Mouse (Mus musculus) heart, postnatal 4 days (tissue): ENCODE measurements at regions not wholly inside any gene's neighbourhood (a gene's known extent, or its start where the extent isn't known, plus 50 kb on each side); places are given as distances from the start of the nearest gene placed in this dataset.

Source experiments
- DNase-seq: peaks from one replicate; pipeline ENCODE4 v3.0.0; 2021

DNA sequence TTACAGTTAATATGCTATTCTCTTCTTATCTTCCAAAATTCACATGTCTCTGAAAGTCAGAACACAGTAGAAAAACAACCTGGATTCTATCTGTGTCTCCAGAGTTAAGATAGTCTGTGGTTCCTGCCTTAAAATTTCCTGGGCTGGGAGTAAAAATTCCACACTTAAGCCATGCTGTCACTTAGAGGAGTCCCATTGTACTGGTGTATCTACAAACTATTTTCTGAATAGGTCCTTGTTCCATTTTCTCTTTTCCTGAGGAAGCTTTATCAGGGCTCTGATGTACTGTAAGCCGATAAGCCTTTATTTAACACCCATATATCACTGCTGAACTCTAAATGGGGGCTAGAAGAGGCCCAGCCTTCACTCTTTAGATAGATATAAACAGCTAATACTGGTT, 1171.1 kb downstream of the Efnb2 start:
- no peak for DNase-seq

DNA sequence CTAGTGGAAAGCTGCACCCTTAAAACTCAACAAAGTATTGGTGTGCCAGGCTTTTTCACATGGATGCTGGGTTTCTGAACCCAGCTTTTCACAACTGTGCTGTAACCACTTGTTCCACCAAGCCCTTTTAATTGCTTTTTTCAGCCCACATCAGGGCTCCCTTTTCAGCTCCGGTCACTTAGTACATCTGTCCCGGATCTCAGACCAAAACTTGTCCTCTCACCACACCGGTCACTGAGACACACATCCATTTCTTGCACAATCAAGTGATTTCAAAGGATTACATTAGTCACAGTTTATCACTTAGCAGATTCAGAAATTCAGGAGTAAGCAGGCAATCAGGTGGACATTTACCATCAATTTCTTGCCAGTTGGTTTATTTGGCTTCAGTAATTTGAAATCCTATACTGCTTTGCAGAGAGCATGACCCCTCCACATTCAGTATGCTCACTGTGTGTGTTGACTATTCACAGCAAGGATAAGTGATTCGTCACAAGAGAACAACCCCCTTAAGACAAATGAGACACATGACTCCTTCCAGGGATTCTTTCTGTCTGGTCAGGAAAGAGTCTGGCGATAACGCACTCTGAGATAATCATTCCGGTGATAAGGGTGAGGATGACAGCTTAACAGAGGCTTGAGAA, 1188.8 kb downstream of the Efnb2 start:
- no peak for DNase-seq

DNA sequence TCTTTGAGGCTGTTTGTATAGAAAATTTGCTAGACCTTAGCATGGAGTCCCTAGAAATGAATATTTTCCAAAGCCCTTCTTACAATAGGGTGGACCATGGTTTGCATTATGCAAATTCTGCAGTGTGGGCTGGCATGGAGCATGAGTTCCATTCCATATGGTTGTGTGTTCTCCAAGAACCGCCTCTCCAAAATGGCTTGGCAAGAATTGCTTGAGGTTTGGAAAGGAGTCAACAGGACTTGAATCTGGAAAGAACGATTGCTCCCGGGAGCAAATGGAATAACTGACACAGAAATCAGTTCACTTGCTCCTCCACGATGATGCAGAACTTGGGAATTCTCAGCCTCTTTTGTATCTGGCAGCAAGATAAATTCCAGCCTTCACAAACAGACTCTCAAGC, 1191.8 kb downstream of the Efnb2 start:
- DNase-seq = no peak

DNA sequence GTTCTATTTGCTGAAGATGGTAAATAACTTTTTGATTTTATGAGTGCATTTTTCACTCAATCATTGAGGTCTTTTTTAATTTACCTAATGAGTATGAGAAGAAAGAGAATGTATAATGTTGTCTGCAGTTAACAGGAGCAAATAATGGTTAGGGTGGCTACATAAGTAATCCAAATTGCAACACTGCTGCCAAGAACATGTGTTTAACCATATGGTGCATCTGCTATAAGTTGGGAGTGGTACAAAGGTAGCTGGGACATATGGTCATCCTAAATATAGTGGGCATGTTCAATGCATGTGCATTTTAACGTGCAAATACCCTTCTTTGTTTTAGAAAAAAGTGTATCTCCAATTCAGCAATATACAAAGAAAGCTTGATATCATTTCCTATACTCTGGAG, 1198.2 kb downstream of the Efnb2 start:
- DNase-seq = no peak

DNA sequence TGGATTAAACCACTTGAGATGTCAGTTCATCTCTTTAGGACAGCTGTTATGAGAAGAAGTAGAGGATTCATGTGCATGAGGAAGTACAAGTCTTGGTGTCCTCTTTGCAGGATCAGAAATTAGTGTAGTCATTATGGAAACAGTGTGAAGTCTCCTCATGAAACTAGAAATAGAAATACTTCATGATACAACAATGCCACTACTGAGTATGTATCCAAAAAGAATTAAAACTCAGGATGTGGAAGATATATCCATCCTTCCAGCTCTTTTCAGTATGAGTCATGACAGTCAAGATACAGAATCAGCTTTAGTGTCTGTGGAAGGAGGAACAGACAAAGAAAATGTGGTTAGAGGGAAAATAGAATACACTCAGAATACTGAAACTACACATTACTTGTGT, 1211.7 kb downstream of the Efnb2 start:
- no peak for DNase-seq

DNA sequence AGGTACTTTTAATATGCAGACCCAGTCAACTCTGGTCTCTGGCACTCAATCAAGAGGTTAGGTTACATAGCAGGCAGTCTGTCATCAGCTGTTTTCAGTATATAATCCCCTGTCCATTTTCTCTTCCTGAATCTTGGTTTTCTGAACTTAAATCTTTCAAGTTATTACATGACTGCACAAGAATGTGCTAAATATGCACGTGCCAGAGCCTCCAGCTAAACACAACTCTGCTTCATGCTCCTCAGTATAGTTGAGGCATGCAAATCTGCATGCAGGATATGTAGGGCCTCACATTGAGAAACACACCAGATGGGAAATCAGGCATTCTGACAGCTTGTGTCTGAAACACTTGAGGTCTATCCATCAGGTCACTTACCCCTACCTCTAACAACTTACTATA, 1214.0 kb downstream of the Efnb2 start:
- DNase-seq = no peak

DNA sequence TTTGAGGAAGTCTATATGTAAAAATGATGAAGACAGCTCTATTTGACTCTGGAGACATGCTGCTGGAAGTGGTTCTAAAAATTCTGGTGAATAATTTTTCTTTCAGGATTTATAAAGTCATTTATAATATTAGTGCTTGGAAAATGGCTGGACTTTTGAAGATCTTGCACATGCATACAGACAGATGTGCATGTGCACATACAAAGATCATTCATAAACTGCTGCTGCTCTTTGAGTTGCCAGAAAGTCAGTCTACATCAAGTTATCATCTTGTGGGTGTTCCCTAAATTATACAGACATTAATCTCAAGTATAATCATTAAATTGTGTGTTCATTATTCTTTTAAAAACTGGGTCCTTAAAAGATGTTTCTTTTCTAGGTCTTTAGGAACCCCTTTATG, 1220.2 kb downstream of the Efnb2 start:
- DNase-seq = no peak

DNA sequence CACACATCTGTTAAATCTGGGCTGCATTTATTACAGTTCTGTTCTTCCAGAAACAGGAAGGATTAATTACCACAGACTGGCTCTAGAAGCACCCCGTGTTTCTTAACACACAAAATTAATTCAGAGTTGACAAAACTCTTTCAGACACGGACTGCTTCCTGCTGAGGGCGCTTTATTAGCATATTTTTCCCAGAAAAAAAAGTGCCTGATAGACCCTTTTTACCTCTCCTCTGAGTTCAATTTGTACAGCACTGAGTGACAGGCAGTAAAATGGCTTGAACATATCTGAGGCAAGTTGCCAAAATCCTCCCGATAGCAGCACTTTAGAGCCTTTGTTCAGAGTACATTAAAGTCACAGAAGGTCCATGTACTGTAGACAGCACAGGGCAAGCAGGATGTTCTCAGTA, 1220.8 kb downstream of the Efnb2 start:
- peak; percentile 4 for DNase-seq

DNA sequence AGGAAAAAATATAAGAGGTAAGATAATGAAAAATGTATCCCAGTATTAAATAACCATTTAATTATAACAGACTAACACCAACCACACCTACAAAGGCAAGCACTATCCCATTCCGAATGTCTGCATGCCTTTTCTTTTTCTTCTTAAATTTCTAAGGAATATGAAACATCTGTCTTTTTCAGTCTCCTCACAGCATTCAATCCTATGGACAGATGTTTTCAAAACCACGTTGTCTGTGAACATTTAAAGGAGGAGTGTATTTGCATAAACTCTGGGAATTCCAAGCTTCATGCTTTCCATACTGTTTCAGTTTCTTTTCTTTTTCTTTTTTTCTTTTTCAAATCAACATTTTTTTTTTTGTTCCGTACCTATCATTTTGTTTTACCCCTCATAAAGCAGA, 1221.2 kb downstream of the Efnb2 start:
- DNase-seq = no peak

DNA sequence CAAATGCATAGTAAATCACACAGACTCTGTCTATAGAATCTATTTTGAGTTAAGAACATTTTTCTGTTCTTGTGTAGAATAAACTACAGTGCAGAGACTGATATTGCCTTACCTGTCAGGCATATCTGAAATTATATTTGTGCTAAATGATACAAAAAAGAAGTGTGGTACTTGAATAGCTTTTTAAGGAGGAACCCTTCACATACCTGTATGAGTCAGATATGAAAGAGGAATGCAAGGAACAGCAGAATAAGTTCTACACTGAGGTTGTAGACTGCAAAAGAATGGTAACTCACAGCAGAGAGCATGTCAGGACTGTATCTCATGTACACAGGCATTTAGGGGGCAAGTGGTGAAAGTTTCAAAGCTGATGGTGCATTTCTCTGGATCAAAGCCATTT, 1230.6 kb downstream of the Efnb2 start:
- no peak for DNase-seq

DNA sequence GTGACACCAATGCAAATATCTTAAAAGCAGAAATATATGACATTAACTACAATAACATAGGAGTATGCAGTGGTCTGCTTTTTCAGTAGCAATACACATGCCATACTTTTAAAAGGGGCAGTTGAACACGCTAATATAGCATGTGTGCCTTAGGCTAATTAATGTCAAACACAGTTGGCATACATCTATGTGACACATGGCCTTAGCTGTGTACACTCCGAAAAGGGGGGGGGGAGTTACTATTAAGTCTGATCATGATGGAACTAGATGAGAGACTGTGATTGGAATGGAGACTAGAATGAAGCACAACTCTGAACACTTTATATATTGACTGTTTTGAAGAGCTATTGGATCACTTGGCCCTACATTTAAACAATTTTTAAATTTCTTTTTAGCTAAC, 1262.9 kb downstream of the Efnb2 start:
- no peak for DNase-seq

DNA sequence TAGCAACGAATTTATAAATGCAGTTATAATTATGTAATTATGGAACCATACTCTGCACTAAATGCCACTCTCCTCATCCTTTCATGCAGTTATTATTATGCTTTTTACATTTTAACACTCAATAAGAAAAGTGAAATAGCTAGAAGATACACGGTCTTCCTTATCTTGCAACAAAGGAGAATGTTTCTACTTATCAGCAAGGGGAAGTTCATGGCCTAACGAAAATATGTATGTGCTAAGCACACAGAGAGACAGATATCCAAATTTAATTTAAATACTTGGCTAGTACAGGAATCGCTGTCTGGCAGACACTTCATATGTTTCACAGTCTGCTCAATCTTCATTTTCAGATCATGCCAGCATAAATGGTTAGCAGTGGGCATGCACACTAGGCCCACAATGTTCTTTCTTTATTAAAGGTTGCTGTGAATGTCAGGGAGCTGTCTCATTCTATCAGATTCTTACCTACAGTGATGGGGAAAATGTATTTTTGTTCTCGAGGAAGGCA, 1263.6 kb downstream of the Efnb2 start:
- DNase-seq = no peak
